Mouse (Mus musculus): ENCODE measurements at regions not wholly inside any gene's neighbourhood (a gene's known extent, or its start where the extent isn't known, plus 50 kb on each side); places are given as distances from the start of the nearest gene placed in this dataset.
A peak's percentile ranks its signal among the peaks of the same experiment; 100 is the strongest.

- no peak for DNase-seq (ENCODE audit: low spot score)
Measured at GRCm38 (mm10) chr9:116511450-116511849, 336.3 kb upstream of the Tgfbr2 start.

DNA sequence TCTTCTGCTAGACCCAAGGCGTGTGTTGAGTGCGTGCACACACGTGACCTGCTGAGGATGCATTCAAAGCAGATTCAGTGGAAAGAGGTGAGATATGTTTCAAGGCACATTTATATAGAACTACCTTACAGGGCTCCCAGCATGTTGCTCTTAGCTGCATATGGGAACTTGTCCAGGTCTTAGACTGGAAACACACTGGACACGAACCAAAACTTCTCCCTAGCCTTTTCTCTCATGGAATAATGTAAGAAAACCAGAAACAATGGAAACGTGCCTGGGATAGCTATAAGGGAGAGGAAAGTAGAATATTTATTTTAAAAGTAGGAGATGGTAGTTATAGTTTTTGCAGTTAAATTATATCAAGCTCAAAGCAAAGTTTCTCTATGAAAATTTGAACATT, 332.6 kb upstream of the Tgfbr2 start:
- no peak for DNase-seq (ENCODE audit: low spot score)

DNA sequence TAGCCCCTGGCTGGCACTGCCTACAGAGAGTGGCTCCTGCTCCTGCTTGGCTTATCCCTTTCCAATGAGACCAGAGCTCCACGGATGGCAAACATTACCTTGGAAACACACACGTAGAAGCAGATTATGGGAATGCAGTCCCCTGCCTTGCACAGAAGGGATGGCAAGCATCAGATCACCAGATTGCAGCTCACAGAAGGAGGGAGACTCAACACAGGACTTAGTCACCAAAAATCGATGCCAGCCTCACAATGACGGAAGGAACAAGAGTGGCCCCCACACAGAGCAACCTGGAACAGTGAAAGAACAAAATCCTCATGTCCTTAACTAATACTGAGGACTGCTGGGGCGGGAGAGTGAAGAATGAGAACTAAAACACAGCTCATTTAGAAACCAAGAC, 327.7 kb upstream of the Tgfbr2 start:
- DNase-seq (ENCODE audit: low spot score): no peak

GRCm38 (mm10) chr9:116500951-116501350, 325.8 kb upstream of the Tgfbr2 start:
- DNase-seq (ENCODE audit: low spot score): no peak

GRCm38 (mm10) chr9:116491227-116491626, 316.1 kb upstream of the Tgfbr2 start:
- DNase-seq (ENCODE audit: low spot score): no peak

GRCm38 (mm10) chr9:116489787-116490186, 314.6 kb upstream of the Tgfbr2 start:
- DNase-seq (ENCODE audit: low spot score): no peak

DNA sequence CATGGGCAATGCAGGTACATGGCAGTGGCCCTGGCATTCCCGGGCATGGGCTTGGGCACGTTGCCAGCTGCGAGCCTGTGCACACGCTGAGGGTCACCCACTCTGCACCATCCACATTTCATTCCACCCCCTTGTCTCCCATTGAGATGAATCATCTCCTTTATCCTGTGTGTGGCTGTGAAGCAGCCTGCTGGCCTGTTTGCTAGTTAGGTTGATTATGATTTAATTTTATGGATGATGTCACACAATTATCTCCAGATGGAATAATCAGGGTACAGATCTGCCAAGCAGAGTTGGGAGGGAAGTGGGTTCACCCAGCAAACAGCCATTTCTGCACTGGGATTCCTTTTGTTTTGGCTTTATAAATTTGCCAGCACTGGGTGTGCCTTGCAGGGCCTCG, 314.1 kb upstream of the Tgfbr2 start:
- DNase-seq (ENCODE audit: low spot score): no peak

GRCm38 (mm10) chr9:116477309-116477708, 302.1 kb upstream of the Tgfbr2 start:
- no peak for DNase-seq (ENCODE audit: low spot score)

GRCm38 (mm10) chr9:116475206-116475955, 300.2 kb upstream of the Tgfbr2 start:
- DNase-seq (ENCODE audit: low spot score): no peak

DNA sequence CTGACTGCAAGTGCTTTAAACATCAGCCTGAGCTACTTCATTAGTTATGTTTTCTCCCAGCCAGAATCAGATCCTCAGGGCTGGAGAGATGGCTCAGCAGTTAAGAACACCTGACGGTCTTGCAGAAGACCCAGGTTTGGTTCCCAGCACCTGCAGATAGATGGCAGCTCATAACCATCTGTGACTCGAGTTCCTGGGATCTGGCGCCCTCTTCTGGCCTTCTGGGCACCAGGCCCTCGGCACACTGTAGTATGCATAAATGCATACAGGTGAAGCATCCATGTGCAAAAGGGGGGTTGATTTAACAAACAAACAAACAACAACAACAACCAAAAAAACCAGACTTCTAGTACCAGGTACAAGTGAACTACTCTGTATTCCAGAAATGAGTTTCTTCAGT, 297.7 kb upstream of the Tgfbr2 start:
- DNase-seq (ENCODE audit: low spot score): no peak

- no peak for DNase-seq (ENCODE audit: low spot score)
Measured at GRCm38 (mm10) chr9:116468569-116469250, 293.6 kb upstream of the Tgfbr2 start.

GRCm38 (mm10) chr9:116466336-116466735, 291.2 kb upstream of the Tgfbr2 start:
- no peak for DNase-seq (ENCODE audit: low spot score)

GRCm38 (mm10) chr9:116464626-116465025, 289.5 kb upstream of the Tgfbr2 start:
- DNase-seq (ENCODE audit: low spot score): no peak

DNA sequence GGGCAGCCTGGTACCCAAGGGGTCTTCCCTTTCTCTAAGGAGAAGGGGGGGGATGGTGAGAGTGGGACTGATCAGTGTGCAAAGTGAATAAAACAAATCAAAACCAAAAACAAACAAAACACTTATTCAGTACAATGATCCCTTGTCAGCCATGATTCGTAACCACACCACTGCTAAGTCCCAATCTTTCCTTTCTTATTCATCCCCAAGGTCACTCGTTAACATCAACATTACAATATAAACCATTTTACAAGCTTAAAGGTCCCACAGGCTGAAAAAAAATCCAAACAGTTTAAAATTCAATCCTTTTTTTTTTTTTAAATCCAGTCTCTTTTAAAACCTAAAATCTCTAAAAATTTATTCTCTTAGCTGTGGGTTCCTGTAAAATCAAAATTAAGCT, 287.1 kb upstream of the Tgfbr2 start:
- DNase-seq (ENCODE audit: low spot score): no peak

DNA sequence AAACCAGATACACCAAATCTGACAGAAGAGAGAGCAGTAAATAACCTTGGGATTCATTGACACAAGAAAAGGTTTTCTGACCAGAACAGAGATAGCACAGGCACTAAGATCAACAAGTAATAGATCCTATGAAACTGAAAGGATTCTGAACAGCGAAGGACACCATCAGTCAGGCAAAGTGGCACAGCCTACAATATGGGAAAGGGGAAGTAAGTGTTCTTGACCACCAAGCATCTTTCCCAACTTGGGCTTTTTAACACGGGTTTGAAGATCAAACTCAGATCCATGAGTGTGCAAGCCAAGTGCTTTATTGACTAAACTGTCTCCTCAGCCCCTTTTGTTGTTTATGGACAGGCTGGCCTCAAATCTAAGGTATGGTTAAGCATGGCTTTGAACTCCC, 284.9 kb upstream of the Tgfbr2 start:
- no peak for DNase-seq (ENCODE audit: low spot score)

GRCm38 (mm10) chr9:116452050-116452449, 276.9 kb upstream of the Tgfbr2 start:
- peak; percentile 12 for DNase-seq (ENCODE audit: low spot score)

GRCm38 (mm10) chr9:116450829-116451228, 275.7 kb upstream of the Tgfbr2 start:
- DNase-seq (ENCODE audit: low spot score): no peak

DNA sequence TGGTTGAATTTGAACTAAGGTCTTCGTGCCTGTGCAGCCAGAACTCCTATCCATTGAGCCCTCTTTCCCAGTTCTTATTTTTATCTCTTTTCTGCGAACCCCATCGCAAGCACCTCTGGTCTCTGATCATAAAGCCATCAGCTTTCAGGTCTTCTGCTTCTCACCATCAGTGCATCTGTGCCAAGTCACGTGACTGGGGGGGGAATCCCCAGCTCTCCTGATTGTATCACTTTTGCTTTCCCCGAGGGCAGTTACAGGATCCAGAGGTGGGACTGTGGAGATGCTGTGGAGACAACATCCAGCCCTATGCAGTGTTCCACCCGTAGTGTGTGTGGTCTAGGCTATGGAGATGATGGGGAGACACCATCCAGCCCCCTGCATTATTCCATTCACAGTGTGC, 272.6 kb upstream of the Tgfbr2 start:
- DNase-seq (ENCODE audit: low spot score): no peak

DNA sequence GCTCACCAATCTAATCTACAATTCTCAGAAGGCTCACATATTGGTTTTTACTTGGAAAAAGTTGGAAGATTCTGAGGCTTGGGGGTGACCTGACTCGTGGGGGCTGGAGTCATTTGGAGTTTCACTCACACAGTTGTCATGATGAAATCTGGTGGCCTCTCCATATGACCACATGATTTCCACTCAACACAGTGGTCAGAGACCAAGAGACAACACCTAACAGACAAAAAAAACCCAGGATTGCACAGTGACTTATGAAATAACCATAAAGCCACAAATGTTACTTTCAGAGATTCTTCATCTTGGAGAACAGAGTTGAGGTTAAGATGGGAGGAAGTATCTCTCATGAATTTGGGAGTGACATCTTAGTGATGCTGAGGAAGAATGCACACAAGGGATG, 263.4 kb upstream of the Tgfbr2 start:
- DNase-seq (ENCODE audit: low spot score): no peak

DNA sequence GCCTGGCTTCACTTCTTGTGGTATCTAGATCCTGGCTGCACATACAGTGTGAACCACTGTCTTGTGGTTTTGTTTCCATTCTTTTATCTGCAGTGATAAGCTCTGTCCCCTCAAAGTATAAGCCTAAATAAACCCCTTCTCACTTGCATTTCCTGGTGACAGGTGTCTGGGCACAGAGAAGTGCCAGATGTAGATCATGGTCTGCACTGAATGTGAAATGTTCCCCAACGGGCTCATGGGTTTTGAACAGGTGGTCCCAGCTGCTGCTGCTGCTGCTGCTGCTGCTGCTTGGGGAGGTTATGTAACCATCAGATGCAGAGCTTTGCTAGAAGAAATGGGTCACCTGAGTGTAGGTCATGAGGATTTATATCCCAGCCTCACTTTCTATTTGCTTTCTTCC, 259.3 kb upstream of the Tgfbr2 start:
- no peak for DNase-seq (ENCODE audit: low spot score)

DNA sequence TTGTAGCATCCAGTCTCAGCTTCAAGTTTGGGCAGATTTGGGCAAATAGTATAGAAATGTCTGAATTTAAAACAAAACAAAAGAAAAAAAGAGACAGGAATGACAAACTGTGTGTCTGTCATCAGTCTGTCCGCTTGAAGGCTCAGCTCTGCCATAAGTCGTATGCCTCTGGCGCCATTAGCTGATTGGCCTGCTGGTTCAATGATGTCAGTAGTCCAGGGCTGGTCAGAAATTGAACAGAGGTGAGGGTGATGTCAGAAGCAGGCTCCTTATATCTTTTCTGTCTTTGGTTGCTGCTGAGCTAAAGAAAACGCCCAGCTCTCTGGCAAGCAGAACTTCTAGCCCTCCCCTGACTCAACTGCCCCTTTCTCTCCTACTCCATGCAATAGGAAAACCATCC, 253.9 kb upstream of the Tgfbr2 start:
- DNase-seq (ENCODE audit: low spot score): no peak

DNA sequence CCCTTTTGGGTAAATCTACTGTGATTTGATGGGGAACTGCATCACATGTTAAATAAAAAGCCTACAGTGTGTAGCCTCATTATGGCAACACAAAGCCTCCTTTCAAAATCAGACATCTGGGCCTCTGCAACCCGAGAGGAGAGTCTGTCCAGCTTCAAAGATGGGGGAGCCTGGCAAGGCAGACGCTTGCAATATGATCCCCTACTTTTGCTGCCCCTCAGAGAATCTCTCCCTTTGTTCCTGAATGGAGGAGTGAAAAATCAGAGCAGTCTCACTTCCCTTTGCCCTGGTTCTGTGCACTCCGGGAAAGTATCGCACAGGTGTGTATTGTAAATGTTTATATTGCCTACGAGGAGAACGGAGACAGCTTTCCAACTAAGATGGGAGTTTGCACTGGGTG, 253.3 kb upstream of the Tgfbr2 start:
- no peak for DNase-seq (ENCODE audit: low spot score)

DNA sequence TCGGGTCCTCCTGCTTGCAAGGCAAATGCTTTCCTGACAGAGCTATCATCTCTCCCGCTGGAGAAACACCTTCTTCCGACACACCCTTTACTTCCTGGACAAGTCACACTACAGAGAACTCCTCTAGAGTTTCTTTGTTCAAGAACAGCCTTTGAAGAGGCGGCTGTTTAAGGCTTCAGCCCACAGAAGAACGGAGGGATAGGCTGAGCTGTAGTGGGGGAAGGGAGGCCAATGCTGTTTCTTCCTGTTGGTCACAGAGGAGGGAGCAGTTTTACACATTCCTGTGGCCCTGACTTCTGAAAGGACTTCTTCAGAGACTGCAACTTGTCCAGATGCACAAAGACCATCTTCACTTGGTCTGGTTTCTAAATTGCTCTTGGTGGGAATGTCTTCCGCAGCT, 252.1 kb upstream of the Tgfbr2 start:
- DNase-seq (ENCODE audit: low spot score): no peak

Measured in left cerebral cortex, adult 11 months (tissue).